Mouse (Mus musculus): ENCODE measurements around the gene Apbb2.
"Not testable (repeated sequence)": the region's sequence is repeated elsewhere in the genome, so short reads cannot be mapped to it uniquely, and the experiment has no call there.

The Apbb2 gene

GRCm38 (mm10) chr5:66302085-66302815 is 316.3 kb downstream of the Apbb2 start:
- no peak for DNase-seq (ENCODE audit: low read depth, low spot score)

- DNase-seq (ENCODE audit: low read depth, low spot score): no peak
Observed at GRCm38 (mm10) chr5:66300576-66300975, 318.0 kb downstream of the Apbb2 start.

GRCm38 (mm10) chr5:66298856-66299255 is 319.7 kb downstream of the Apbb2 start:
- no peak for DNase-seq (ENCODE audit: low read depth, low spot score)

- no peak for DNase-seq (ENCODE audit: low read depth, low spot score)
Observed at GRCm38 (mm10) chr5:66296116-66296515, 322.5 kb downstream of the Apbb2 start.

GRCm38 (mm10) chr5:66294952-66295351 is 323.6 kb downstream of the Apbb2 start:
- no peak for DNase-seq (ENCODE audit: low read depth, low spot score)

- no peak for DNase-seq (ENCODE audit: low read depth, low spot score)
Observed at GRCm38 (mm10) chr5:66294106-66294625, 324.4 kb downstream of the Apbb2 start.

GRCm38 (mm10) chr5:66280742-66281141 is 337.8 kb downstream of the Apbb2 start:
- peak; percentile 25 for DNase-seq (ENCODE audit: low read depth, low spot score)

- DNase-seq (ENCODE audit: low read depth, low spot score): no peak
Observed at GRCm38 (mm10) chr5:66279650-66280049, 338.9 kb downstream of the Apbb2 start.

GRCm38 (mm10) chr5:66274417-66274816 is 344.2 kb downstream of the Apbb2 start:
- no peak for DNase-seq (ENCODE audit: low read depth, low spot score)

GRCm38 (mm10) chr5:66271141-66271540 is 347.4 kb downstream of the Apbb2 start:
- peak; percentile 80 for DNase-seq (ENCODE audit: low read depth, low spot score)

GRCm38 (mm10) chr5:66269616-66270015 is 349.0 kb downstream of the Apbb2 start:
- peak; percentile 34 for DNase-seq (ENCODE audit: low read depth, low spot score)

- DNase-seq (ENCODE audit: low read depth, low spot score): peak; percentile 69
Observed at GRCm38 (mm10) chr5:66263398-66263797, 355.2 kb downstream of the Apbb2 start.

GRCm38 (mm10) chr5:66262475-66262874 is 356.1 kb downstream of the Apbb2 start:
- DNase-seq (ENCODE audit: low read depth, low spot score): no peak

GRCm38 (mm10) chr5:66259756-66260448 is 358.7 kb downstream of the Apbb2 start, which contains the start of gene Nsun7:
Gene Nsun7, plus strand, starts transcription at chr5:66259897.
- peak; percentile 79 for DNase-seq (ENCODE audit: low read depth, low spot score)

GRCm38 (mm10) chr5:66259431-66259755 is 359.2 kb downstream of the Apbb2 start:
- not testable (repeated sequence) for DNase-seq (ENCODE audit: low read depth, low spot score)

GRCm38 (mm10) chr5:66259000-66259399 is 359.6 kb downstream of the Apbb2 start:
- DNase-seq (ENCODE audit: low read depth, low spot score): no peak

GRCm38 (mm10) chr5:66255044-66255443 is 363.5 kb downstream of the Apbb2 start:
- DNase-seq (ENCODE audit: low read depth, low spot score): no peak

GRCm38 (mm10) chr5:66253219-66253618 is 365.4 kb downstream of the Apbb2 start:
- DNase-seq (ENCODE audit: low read depth, low spot score): peak; percentile 15

Measured in brain, adult 2 months (tissue).